Mouse (Mus musculus): ENCODE results near the gene Pagr1a.
A peak's percentile ranks its signal among the peaks of the same experiment; 100 is the strongest.

The Pagr1a gene

GRCm38 (mm10) chr7:127020491-127020890, 3.3 kb upstream of the Pagr1a start:
- no peak for DNase-seq

DNA sequence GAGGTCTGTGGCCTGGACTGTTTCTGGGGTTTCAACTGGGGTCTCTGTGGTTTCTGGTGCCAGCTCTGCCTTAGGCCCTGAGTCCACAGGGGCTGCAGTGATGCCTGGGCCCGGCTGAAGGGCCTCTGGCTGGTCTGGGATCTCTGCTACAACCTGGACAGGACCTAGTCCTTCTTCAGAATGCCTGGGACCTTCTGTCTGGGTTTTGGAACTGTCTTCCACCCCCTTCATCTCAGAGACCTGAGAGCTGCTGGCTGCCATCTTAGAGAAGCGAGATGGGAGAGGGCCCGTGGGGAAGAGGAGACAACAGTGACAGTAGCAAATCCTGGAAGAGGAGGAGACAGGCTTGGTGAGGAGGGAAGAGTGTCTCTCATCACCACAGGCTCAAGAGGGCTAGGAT, 2.9 kb upstream of the Pagr1a start:
- DNase-seq: no peak

DNA sequence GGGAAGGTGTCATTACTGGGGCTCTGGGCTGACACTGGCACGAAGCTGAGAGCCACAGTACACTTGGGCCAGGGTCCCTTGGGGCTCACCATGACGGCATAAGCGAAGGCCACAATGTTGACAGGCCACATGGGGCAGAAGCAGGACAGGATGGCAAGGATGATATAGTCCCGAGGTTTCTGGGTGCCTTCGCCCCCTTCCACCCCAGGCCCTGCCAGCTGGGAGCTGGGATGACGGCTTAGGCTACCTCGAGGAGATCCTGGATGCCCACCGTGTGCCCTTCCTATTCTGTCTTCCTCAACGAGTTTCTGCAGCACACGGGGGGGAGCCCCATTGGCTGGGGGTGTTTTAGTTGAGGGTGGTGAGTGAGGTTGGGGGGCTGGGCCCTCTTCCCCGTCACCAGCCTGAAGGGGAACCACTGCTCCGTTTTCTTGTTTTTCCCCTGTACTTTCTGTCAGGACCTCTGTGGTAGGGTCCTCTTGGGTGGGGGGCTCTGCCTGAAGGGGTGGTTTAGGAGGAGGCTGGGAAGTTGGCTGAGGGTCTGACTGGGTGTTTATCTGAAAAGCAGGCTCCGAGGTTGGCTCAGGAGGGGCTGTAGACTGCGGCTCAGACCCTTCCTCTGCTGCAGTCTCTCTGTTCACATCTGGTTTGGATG, 2.3 kb upstream of the Pagr1a start:
- no peak for DNase-seq

- no peak for DNase-seq
Measured at GRCm38 (mm10) chr7:127018416-127019305, 1.5 kb upstream of the Pagr1a start.

DNA sequence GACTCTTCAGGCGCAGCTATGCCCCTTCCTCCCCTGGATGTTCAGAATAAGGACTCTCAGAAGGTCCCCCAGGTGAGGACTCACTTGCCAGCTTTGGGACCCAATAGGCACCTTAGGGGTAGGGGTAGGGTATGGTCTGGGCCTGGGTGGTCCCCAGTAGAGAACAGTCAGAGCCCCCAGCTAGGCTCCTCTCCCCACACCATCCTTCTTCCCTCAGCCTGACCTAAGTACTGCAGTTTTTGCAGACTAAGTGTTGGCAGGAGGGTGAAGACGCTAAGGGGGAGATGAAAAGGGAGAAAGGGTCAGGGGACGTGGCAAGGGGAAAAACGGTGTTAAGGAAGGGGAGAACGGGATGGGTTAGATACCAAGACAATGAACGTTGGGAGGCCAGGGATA, 796 bp upstream of the Pagr1a start:
- DNase-seq: no peak

- DNase-seq: peak; percentile 80
Measured at GRCm38 (mm10) chr7:127016486-127016938, 640 bp downstream of the Pagr1a start.

DNA sequence TGATC, 869 bp downstream of the Pagr1a start, which contains the start of gene Pagr1b:
Pagr1b (minus strand) TSS at position 4 of the 5 bp plus-strand sequence.
- no peak for DNase-seq

DNA sequence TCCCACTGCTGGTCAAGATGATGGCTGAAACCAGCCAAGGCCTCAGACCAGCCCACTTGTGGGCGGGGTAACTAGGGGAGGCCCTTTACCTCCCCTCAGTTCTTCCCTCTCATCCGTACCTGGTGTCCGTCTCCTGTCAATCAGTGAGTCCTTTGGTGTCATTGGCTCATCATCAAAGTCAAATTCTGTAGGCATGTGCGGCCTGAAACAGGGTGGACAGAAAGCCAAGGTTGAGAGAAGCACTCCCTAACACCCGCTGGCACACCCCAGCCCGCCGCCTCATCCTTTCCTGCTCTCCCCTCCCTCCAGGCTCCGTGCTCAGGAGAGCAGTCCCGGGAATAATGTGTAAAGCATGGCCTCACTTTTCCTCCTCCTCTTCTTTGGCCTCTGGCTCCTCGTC, 1.1 kb downstream of the Pagr1a start:
- DNase-seq: peak; percentile 79

DNA sequence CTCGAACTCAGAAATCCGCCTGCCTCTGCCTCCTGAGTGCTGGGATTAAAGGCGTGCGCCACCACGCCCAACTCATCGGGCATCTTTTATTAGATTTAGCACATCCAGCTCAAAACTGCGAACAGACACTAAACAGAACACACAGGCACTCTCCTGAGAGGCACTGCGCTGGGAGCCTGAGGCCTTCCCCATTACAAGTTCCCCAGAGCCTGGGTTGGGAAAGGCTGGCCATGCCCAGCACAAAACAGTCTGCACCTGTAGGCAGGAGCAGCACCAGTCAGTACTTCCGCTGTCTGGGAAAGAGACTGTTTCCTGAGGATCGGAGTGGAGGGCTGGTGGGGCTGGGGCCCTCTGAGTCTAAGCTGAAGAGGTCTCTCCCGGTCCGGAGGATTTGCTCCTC, 2.2 kb downstream of the Pagr1a start:
- DNase-seq: no peak

- peak; percentile 68 for DNase-seq
Measured at GRCm38 (mm10) chr7:127014320-127014719, 2.8 kb downstream of the Pagr1a start, which contains the start of gene Mvp. Mvp (minus strand) TSS chr7:127014621.

- DNase-seq: no peak
Measured at GRCm38 (mm10) chr7:127013385-127013784, 3.8 kb downstream of the Pagr1a start.

DNA sequence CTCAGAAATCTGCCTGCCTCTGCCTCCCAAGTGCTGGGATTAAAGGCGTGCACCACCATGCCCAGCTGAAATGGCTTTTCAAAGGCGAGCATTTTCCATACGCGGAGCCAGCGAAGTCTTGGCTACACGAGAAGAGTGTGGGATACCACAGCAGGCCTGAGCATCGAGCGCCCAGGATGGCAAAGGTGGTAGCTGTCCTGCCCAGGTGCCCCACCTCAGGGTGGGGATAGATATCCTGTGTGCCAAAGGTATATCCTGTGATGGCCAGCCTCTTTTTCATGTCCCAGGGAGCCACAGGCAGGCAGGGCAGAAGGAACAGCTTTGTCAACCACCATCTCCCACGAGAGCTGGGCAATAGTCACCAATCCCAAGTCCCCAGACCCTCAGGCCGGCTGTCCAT, 4.3 kb downstream of the Pagr1a start:
- DNase-seq: no peak

GRCm38 (mm10) chr7:127012374-127012773, 4.8 kb downstream of the Pagr1a start:
- no peak for DNase-seq

GRCm38 (mm10) chr7:127011717-127012116, 5.4 kb downstream of the Pagr1a start:
- DNase-seq: no peak

- DNase-seq: no peak
Measured at GRCm38 (mm10) chr7:127011051-127011450, 6.1 kb downstream of the Pagr1a start.

- DNase-seq: no peak
Measured at GRCm38 (mm10) chr7:127009307-127010085, 7.7 kb downstream of the Pagr1a start.

- DNase-seq: peak; percentile 86
Measured at GRCm38 (mm10) chr7:127008239-127009019, 8.7 kb downstream of the Pagr1a start.

DNA sequence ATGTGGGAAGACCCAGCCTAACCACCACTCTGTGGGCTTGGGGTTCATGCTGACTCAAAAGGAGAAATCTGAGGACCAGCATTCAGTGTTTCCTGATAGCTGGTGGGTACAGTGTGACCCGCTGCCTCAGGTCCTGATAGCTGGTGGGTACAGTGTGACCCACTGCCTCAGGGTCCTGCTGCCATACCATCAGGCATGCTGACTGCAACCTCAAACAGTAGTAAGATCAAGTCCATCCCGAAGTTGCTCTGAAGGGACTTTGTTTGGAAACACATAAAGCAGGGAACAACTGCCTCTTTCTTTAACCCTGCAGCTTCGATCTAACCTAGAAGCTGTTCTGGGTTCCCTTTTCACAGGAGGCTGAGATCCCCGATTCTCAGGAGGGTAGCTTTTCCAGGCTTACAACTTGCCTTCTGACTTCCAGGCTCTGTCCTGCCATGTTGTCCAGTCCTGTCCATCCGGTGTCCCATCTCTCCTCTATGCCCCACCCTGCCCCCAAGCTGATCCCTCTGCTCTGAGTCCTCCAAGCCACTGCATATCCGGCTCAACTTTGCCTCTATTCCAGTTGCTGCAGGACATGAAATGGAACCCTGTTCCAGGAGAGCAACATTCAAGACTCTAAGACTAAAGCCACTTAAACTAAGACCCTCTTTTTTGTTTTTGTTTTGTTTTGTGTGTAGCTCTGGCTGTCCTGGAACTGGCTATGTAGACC, 9.7 kb downstream of the Pagr1a start:
- no peak for DNase-seq

- no peak for DNase-seq
Measured at GRCm38 (mm10) chr7:127004122-127004875, 12.9 kb downstream of the Pagr1a start.

GRCm38 (mm10) chr7:127003620-127004019, 13.5 kb downstream of the Pagr1a start:
- no peak for DNase-seq

- DNase-seq: no peak
Measured at GRCm38 (mm10) chr7:126999568-126999967, 17.6 kb downstream of the Pagr1a start.

DNA sequence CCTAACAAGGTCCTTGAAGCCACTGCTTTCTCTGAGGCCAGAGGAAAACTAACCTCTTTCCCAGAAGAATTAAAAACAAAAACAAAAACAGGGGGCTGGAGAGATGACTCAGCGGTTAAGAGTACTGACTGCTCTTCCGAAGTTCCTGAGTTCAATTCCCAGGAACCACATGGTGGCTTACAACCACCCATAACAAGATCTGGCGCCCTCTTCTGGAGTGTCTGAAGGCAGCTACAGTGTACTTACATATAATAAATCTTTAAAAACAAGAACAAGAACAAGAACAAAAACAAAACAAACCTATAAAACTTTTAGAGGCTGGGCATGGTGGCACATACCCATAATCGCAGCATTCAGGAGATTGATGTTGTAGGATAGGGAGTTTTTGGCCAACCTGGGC, 20.7 kb downstream of the Pagr1a start:
- DNase-seq: no peak
